Mouse (Mus musculus): ENCODE measurements around the gene Ammecr1.
A peak's percentile ranks its signal among the peaks of the same experiment; 100 is the strongest.

Ammecr1 gene

DNA sequence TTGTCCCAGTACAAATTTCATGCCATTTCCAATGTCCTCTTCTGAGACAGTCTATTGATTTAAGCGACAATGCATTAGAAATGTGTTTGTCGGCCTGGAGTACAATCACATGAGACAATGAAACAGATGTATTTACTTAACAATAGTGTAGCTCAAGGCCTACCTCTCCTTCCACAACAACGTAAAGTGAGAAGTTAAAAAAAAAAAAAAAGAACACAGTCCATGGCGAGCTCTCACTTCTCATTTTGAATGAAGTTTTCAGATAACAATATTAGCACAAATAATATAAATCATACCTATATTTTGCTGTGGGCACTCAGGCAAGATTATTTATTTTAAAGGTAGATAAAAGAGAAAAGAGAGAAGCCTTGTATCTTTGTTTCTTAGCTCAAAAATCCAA lies 49.8 kb downstream of the Ammecr1 start:
- no peak for DNase-seq (ENCODE audit: low read depth, low spot score)

DNA sequence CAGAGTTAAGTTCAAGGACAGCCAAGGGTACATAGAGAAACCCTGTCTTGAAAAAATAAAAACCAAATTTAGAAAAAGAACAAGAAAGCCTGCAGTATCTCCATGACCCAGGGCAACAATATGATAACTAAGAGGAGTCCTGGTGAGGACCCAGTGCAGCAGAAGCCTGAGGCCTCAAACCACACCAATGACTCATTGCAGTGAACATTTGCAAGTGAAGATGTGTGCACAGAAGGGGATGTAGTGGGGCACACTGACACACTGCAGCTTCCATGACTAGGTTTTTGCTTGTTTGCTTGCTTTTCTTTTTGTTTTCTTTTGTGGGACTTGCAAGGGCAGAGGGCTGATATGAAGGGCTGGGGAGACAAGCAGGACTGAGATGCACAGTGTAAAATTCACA lies 52.3 kb downstream of the Ammecr1 start:
- no peak for DNase-seq (ENCODE audit: low read depth, low spot score)

DNA sequence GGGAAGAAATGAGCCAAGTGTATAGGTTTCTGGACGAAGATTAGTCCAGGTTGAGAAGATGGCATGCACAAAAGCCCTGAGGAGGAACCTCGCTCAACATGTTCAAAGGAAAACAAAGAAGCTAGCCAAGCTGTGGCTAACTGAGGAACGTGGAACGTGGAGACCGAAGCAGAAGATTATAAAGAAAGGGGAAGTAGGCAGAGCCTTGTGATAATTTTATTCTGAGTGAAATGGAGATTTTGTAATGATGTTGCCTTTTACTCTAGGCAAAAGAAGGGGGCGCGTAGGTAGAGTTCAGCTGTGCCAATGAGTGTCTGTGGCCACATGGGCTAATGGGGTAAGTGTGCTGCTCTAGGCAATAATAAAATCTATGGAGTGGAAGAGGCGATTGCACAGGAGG lies 62.7 kb downstream of the Ammecr1 start:
- DNase-seq (ENCODE audit: low read depth, low spot score), result peak; percentile 41

DNA sequence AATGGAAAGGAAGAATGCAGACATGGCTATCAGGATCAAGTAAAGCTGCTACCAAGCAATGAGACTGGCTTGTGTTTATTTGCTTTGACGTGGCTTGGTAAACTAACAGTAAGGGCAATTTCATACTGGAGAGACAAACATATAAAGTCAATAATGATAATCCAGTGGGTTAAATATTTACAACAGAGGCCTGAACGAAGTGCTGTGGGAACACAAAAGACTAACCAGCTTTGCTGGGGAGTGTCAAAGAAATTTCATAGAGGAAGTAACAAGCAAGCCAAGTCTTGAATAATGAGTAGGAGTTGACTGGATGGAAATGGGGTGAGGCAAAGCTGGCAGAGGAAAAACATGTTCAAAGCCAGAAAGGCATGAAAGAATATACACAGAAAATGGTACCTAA lies 63.9 kb downstream of the Ammecr1 start:
- DNase-seq (ENCODE audit: low read depth, low spot score), result no peak

DNA sequence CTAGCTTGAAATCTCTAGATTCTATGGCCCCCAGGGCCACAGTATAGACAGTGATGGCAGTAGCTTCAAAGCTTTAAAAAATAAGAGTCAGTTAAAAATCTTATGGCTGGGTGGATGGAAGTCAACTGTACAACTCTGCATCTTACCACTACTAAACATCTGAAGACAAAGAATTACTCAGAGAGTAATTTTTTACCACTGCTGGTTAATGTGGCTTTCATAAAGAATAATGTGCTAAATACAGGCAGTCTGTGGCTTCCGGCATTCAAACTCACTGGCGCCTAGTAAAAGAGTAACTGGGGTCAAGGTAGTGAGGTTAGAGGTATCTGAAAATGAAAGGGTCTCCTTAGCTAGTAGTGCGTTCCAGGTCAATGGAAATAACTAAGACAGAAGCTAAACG lies 64.6 kb downstream of the Ammecr1 start:
- no peak for DNase-seq (ENCODE audit: low read depth, low spot score)

DNA sequence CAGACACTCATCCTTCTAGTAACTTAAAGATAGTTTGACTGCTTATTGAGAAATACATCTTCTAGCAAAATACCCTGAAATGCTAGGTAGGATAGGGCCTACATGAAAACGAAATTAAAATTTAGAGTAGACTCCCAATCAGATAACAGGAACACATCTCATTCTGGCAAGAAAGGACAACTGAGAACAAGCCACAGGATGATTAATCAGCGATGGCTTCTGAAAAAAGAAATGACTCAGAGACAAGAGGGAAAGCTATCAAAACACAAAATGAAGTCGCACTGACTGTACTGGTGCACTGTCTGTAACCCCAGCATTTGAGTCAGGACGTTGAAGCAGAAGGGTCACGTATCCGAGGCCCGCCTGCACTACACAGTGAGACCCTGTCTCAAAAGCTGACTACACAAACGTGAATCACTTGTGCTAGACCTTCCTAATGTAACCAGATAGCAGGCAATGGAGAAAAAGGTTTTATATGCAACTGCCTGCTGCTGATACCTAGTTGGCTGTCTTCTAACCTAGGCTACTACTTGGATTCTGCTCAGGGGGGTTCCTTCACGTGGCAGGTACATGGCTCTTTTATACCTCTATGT lies 68.1 kb downstream of the Ammecr1 start:
- DNase-seq (ENCODE audit: low read depth, low spot score), result no peak

DNA sequence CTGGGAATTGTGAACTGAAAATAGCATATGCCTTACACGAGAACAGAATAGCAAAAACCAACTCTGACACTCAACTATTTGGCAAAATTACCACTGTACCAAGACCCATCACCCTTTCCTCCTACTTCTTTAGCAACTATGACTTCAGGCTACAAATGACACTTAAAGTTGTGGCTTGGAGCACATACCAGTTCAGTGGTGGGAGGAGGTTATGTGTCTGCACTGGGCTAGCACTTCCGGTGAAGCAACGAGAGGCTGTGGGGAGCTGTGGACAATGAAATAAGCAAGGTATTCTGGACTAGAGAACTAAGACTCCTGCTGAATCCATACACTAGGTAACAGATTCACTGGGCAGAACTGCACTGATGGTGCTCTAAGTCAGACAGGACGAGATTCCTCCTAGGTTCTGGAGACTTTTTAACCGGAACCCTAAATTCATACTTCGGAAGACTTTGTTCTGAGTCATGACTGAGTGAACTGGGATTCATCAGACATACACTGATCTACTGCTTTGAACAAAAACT lies 69.0 kb downstream of the Ammecr1 start:
- no peak for DNase-seq (ENCODE audit: low read depth, low spot score)

DNA sequence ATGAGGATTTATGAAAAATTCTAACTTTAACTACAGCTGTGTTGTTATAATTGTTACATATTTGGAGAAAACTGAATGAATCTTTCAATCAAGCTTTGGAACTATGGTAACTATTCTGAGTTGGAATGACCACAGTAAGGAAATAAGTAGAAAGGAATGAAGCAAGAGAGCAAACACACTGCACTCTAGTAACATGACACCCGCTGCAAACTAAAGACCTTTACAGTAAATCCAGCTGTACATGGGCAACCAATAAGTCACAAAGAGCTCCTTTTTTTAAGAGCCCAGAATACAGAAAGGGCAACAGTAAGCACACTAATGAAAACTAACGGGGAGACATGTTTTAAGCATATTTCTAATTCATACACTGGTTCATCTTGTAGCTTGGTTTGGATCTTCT lies 71.2 kb downstream of the Ammecr1 start:
- no peak for DNase-seq (ENCODE audit: low read depth, low spot score)

DNA sequence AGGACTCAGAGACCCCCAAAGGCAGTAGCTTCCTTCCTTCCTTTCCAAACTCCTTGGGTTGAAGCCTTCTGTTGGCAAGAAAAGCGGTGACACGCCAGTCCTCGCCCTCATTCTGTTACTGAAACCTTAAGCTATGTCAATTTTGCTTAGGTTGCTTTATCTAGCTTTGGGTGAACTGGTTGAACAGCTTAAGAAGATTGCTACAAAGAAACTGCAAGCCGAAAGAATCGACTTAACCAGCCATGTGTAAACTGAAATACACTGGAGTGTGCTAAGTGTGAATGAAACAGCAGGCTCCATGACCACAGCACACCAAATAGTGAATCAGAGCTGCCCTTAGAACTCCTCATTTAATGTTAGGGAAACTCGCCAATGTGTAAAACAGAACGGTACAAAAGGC lies 80.6 kb downstream of the Ammecr1 start:
- no peak for DNase-seq (ENCODE audit: low read depth, low spot score)

DNA sequence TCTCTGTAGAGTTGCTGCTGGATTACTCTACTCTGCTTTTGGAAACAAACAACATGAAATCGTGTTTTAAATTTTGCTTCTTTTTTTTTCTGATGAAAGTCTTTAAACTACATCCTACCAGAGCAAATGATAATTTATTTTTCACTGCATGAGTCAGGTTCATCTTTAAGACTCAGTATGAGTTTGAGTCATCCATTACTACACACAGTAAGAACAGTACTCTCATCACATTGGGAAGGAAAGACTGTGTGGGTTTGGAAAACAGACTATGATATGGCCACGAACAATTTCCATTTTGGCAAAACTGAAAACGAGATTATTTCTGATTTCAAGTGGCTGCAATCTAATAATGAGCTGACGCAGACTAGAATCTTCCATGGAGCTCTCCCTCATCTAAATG lies 82.9 kb downstream of the Ammecr1 start:
- no peak for DNase-seq (ENCODE audit: low read depth, low spot score)

DNA sequence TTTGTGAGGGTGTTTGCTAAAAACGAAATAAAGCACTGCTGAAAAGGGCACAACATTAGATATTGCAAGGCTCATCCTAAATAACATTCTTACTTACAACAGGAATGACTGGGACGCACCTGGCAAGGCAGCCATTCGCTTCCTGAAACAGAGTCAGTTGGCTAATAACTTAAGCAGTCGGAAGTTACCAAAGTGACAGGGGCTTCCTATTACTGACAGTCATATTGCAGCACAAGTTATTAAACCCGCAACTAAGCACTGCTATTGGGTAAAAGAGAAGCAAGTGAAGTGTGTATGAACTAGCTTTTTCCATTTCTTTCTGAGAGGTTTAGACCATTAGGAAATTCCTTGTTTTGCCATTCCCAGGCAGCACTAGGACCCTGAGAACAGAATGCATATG lies 84.3 kb downstream of the Ammecr1 start:
- no peak for DNase-seq (ENCODE audit: low read depth, low spot score)

DNA sequence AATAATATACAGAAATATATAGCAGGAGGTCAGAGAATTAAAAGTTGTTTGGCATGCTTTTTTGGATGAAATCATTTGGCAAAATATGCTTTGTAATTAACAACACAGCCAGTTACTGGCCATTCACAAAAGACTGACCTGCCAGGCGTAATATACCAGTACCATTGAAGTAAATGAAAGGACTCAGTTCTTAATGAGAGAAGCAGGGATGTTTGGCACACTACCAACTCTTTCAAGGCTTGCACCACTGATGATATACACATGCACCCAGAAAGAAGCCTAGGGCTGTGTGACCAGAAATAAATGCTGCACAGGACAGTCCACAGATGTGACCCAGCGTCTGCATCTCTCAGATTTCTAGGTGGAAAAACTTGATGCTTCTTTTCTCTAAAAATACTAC lies 96.7 kb downstream of the Ammecr1 start:
- DNase-seq (ENCODE audit: low read depth, low spot score), result no peak

DNA sequence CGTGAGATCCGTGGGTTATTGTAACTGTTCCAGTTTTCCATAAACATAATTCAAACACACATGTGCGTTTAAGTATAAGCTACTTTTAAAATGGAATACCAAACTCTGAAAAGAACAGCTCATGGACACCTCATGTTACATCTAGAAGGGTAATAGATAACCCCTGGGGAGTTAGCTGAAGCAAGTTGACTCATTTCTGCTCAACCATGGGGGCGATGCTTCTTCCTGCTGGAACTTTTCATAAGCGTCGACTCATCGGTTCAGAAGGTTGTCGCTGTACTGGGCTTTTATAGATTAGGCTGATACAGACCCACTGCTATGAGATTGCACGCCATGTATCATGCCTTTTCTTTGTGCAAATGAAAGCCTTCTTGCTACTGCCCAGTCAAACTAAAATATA lies 118.5 kb downstream of the Ammecr1 start:
- no peak for DNase-seq (ENCODE audit: low read depth, low spot score)

DNA sequence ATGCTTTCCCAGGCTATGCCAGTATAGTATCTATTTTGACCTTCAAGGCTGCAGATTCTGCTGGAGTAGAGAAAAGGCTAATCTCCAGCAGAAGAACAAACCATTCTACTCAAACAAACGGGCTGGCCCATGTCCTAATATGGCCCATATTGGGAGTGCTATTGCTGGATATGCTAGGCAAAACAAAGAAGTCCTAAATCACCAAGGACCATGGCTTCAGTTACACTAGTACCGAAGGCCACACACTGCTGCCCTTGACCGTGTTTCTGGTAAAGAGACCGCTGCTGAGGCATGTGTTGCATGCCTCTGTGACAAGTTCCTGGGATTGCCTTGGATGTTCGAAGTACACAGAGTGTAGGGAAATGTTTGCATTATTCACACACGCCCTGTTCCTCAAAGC lies 120.3 kb downstream of the Ammecr1 start:
- DNase-seq (ENCODE audit: low read depth, low spot score), result no peak

DNA sequence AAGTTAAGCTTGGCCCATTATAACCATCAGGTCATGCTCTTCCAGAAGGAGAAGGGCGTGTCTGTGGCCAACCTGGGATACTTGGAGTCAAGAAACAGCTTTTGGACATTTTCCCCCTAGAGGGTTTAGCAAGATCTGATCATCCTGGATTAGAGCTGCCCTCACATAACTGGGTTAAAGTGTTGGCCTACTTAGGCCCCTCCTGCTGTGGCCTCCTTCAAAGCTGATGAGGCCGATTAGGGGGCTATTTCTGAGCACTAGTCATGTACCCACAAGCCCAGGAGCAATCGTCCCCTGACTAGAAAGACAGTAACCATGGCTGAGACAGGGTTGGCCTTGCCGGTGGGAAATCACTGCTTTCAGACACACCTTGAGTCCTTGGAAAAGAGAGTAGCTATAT lies 124.6 kb downstream of the Ammecr1 start:
- DNase-seq (ENCODE audit: low read depth, low spot score), result no peak

DNA sequence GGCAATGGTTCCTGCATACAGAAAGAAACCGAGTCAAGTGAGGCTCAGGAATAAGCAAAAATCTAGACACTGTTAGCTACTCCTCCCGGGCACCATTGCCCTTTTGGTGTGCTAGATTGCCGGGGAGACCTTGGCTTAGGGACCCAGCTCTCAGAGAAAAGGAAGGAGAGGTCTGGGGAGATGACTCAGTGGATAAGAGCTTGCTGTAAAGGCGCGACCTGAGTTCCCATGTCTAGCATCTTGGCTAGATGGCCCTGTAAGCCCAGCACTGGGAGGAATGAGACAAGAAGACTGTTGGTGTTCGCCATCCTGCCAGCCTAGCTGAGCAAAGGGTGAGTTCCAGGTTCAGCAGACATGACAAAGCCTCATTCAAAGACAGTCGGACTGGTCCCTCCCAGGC lies 127.1 kb downstream of the Ammecr1 start:
- DNase-seq (ENCODE audit: low read depth, low spot score), result no peak

DNA sequence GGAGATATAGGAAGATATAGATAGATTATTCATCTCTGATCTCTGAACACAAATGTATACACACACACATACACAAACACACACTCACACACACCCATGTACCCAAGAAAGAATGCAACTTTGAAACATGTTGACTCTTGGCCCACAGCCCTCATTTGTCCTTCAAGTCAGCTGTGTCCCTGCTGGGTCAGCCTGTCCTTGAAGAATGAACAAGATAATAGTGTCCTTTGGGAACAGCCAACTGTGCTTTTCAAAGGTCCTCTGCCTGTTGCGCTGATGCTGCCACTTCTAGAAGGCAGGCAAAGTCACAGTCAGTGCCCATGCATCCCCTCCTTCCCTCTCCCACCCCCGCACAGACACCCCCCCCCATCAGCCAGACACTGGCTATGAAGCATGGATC lies 127.7 kb downstream of the Ammecr1 start:
- DNase-seq (ENCODE audit: low read depth, low spot score), result no peak

DNA sequence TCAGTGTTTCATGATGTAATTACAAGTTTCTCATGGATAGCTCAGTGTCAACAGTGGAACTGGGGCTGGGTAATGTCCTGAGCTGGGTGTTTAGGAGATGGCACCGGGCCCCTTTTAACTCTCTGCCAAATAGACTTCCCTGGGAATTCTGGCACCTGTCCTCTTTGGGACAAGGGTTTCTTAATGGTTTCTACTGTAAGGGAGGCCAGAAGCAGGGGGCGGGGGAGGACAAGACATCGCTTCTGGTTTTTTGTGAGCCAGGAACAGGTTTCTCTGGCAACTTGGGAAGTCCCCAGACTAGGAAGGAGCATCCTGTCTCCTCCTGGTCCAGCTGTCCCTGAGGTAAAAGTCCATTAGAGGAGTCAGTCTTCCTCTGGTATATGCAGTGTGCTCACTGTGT lies 129.2 kb downstream of the Ammecr1 start:
- no peak for DNase-seq (ENCODE audit: low read depth, low spot score)

DNA sequence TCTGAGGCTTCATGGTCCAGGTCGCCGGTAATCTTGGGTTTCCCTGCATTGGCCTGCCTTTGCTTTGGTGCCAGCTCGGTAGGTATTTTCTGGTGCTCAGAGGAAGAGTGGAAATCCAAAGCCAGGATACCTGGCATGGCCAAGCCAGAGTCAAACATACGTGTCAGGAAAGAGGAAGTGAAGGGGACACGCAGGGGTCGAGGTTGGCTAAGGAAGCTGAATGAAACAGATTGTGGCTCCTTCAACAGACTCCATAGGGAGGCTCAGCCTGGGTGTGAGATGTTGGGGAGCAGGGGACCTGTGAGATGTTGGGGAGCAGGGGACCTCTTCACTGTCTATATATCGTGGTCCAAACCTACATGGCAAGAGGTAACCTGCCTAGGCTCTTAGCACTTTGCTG lies 130.1 kb downstream of the Ammecr1 start:
- DNase-seq (ENCODE audit: low read depth, low spot score), result no peak

DNA sequence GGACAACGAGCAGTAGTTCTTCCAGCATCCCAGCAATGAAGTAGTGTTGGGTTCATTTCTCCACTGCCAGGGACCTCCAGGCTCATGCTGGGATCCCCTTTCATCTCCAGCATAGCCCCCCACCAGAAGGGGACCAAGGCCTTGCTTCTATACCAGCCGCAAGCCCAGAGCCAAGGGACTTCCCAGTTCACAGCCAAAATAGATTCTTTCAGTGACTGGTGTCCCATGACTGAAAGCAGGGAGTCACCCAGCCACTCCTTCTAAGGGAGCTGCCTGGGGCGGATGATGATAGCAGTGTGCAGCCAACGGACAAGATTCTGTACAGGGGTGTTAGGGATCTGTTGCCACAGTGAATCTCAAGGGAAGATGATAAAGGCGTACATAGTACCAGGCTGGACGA lies 131.7 kb downstream of the Ammecr1 start:
- no peak for DNase-seq (ENCODE audit: low read depth, low spot score)

DNA sequence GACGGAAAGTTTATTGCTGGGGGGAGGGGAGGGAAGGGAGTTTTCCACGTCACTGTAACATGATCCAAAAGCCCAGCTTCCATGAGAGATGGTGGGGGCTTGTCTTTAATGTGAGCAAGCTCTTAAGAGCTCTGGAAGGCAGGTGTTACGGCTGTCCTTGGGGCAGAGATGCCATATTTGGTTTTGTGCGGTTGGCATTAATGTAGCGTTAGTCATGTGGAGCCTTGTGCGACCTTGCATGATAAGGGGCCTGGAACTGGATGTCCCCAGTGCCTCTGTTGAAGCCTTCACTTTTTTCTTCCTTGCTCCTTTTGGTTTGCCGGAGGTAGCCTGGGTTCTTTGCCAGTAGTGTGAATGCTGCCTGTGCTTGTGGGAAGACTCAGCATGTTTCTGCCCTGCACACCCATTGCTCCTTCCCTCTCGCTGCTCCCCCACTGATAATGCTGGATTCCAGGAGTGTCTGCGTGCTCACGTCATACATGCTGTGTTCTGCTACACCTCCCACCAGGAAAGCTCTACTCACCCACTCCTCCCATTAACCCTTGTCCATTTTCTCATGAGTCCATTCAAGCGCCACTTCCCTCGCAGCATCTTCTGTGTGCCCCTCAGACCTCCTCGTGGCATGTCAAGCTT lies 133.2 kb downstream of the Ammecr1 start:
- no peak for DNase-seq (ENCODE audit: low read depth, low spot score)

DNA sequence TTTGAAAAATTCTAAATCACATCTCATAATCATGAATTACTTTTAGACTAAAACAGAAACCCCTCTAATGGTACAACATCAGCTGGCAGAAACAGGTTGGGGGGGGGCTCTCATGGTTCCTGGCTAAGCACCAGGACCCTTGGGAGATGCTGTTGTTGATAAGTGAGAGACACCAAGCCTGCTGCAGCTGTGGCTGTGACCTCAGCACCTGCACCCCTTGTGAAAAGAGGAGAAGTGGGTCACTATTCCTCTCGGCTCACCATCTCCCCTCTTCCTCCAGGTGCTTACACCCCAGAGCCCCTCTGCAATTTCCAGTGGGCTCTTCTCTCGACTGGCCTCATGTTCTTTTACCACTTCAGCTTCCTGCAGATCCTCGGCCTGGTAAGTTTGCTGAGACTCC lies 134.3 kb downstream of the Ammecr1 start:
- no peak for DNase-seq (ENCODE audit: low read depth, low spot score)

DNA sequence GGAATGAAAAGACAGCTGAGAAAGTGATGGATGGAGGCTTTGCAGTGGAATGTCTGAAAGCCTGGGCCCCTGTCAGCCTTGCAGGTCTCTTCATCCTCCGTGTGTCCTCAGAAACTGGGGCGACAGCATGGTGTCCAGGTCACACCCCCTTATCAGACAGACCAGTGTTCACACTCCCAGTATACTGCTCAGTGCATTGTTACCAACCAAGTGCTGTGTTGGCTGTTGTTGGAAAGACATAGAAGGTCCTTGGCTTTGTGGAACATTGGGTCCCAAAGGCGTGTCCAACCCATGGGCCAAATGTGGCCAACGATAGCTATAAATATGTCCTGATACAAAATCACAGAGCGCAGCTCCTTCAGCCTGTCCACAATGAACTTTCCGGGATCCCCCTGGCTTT lies 136.0 kb downstream of the Ammecr1 start:
- no peak for DNase-seq (ENCODE audit: low read depth, low spot score)
